Mouse (Mus musculus): ENCODE data around the gene Olfr60. TPM values are rescaled to one million over a fixed set of nuclear protein-coding genes. Genes with fewer than 3 reads are reported as not detected.

Olfr60 gene
- total RNA-seq, 1 experiment, result not detected

DNA sequence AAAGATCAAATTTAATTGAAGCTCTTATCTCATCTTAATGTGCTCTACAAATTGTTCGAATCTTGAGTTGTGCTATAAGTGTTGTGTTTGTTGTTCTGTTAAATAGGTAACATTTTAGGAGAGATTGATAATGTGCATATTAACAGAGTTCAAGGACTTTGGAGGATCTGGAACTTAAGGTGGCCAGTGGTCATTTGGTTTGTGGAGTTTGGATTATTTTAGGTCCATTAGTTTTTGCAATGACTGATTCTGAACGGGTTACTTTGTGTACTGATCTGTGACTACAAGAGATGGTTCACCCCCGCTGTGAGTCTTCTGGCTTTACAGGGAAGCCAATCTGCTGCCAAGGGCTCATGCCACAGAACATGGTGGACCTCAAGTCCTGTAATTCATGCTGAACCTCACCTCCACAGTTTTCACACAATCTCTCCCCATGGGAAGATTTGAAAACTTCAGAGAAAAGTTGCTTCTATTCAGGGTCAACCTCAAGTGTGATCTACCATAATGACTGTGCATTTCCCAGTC, 41.5 kb downstream of the Olfr60 start:
- no peak overlapping the region for H3K27ac ChIP-seq (ENCODE audit: insufficient read depth, low read depth, low read length, poor library complexity, severe bottlenecking)
- DNase-seq (ENCODE audit: low read depth, low spot score), result no peak
- H3K4me1 ChIP-seq (ENCODE audit: control insufficient read depth in 2 of 2, insufficient read depth in 2 of 2, low read length in 2 of 2, poor library complexity in 1 of 2), result no peaks in the 10 kb centered on the region
- H3K4me3 ChIP-seq (ENCODE audit: insufficient read depth in 1 of 2, low read depth in 1 of 2, low read length in 2 of 2, poor library complexity in 1 of 2, severe bottlenecking in 1 of 2), result no peak overlapping the region
- in situ Hi-C loops (cut with MboI; ENCODE audit: low sequenced_read_pairs in 2 of 2, unreplicated experiment in 2 of 2), result no loop called here
- H3K36me3 ChIP-seq (ENCODE audit: control insufficient read depth, insufficient read depth, low read length, poor library complexity, severe bottlenecking), result no peaks in the 10 kb centered on the region
- TF ChIP-seq MAFK (IDR thresholded peaks at IDR 0.05; ENCODE audit: insufficient read depth, low read depth, low read length) (no peak), CHD2 (IDR thresholded peaks at IDR 0.05; ENCODE audit: low read depth, low read length) (no peak), ZNF384 (IDR thresholded peaks at IDR 0.05; ENCODE audit: low read depth, low read length) (no peak)
- H3K9ac ChIP-seq (ENCODE audit: insufficient read depth, low read depth, low read length, poor library complexity, severe bottlenecking), result no peak overlapping the region
- no peaks in the 10 kb centered on the region for H3K9me3 ChIP-seq (ENCODE audit: control insufficient read depth, insufficient read depth, low read depth, low read length)

DNA sequence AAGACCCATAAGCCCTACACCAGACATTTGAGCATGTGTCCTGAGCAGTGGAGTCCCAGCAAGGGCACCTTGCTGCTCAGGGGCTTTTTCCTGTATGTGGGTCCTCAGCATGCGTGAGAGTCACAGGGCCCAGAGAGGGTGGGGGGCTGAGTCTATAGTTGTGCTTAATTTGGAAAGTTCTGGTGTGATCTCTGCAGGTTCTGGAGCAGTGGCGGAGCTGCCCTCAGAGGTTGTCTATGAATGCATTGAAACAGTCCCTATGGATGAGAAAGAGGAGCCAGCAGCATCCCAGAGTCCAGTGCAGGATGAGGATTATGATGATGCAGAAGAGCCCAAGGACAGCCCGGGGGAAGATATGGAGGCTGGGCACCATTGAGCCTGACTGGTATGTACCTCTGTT, 62.1 kb downstream of the Olfr60 start:
- H3K9ac ChIP-seq (ENCODE audit: insufficient read depth, low read depth, low read length, poor library complexity, severe bottlenecking), result no peak overlapping the region
- in situ Hi-C loops (cut with MboI; ENCODE audit: low sequenced_read_pairs in 2 of 2, unreplicated experiment in 2 of 2), result no loop called here
- H3K4me1 ChIP-seq (ENCODE audit: control insufficient read depth in 2 of 2, insufficient read depth in 2 of 2, low read length in 2 of 2, poor library complexity in 1 of 2), result no peaks in the 10 kb centered on the region
- no peak overlapping the region for H3K27ac ChIP-seq (ENCODE audit: insufficient read depth, low read depth, low read length, poor library complexity, severe bottlenecking)
- H3K4me3 ChIP-seq (ENCODE audit: insufficient read depth in 1 of 2, low read depth in 1 of 2, low read length in 2 of 2, poor library complexity in 1 of 2, severe bottlenecking in 1 of 2), result no peak overlapping the region
- no peaks in the 10 kb centered on the region for H3K9me3 ChIP-seq (ENCODE audit: control insufficient read depth, insufficient read depth, low read depth, low read length)
- no peak for TF ChIP-seq HCFC1 (IDR thresholded peaks at IDR 0.05; ENCODE audit: borderline replicate concordance, insufficient read depth, low read length)
- TF ChIP-seq MAFK (IDR thresholded peaks at IDR 0.05; ENCODE audit: insufficient read depth, low read depth, low read length), result no peak
- TF ChIP-seq ZC3H11A (IDR thresholded peaks at IDR 0.05; ENCODE audit: borderline replicate concordance, low read depth, low read length), result no peak
- no peak for TF ChIP-seq ZNF384 (IDR thresholded peaks at IDR 0.05; ENCODE audit: low read depth, low read length)
- TF ChIP-seq CHD2 (IDR thresholded peaks at IDR 0.05; ENCODE audit: low read depth, low read length), result no peak
- no peaks in the 10 kb centered on the region for H3K36me3 ChIP-seq (ENCODE audit: control insufficient read depth, insufficient read depth, low read length, poor library complexity, severe bottlenecking)
- no peak for DNase-seq (ENCODE audit: low read depth, low spot score)

DNA sequence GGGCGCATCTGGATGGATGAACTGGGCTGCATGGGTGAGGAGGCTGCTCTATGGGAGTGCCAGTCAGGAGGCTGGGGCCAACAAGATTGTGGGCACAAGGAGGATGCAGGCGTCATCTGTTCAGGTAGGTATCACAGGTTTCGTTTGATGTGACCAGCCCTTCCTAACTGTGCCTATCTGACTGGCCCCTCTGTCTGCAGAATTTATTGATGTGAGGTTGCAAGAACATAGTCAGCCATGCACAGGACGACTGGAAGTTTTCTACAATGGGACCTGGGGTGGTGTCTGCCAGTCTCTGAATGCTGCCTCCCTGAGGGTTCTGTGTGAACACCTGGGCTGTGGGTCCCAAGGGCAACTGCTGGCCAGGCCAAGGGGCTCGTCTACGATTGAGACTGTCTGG, 64.6 kb downstream of the Olfr60 start:
- H3K4me1 ChIP-seq (ENCODE audit: control insufficient read depth in 2 of 2, insufficient read depth in 2 of 2, low read length in 2 of 2, poor library complexity in 1 of 2), result no peaks in the 10 kb centered on the region
- TF ChIP-seq HCFC1 (IDR thresholded peaks at IDR 0.05; ENCODE audit: borderline replicate concordance, insufficient read depth, low read length), result no peak
- H3K27ac ChIP-seq (ENCODE audit: insufficient read depth, low read depth, low read length, poor library complexity, severe bottlenecking), result no peak overlapping the region
- H3K4me3 ChIP-seq (ENCODE audit: insufficient read depth in 1 of 2, low read depth in 1 of 2, low read length in 2 of 2, poor library complexity in 1 of 2, severe bottlenecking in 1 of 2), result no peak overlapping the region
- in situ Hi-C loops (cut with MboI; ENCODE audit: low sequenced_read_pairs in 2 of 2, unreplicated experiment in 2 of 2), result no loop called here
- no peaks in the 10 kb centered on the region for H3K36me3 ChIP-seq (ENCODE audit: control insufficient read depth, insufficient read depth, low read length, poor library complexity, severe bottlenecking)
- no peak overlapping the region for H3K9ac ChIP-seq (ENCODE audit: insufficient read depth, low read depth, low read length, poor library complexity, severe bottlenecking)
- DNase-seq (ENCODE audit: low read depth, low spot score), result no peak
- H3K9me3 ChIP-seq (ENCODE audit: control insufficient read depth, insufficient read depth, low read depth, low read length), result no peaks in the 10 kb centered on the region

DNA sequence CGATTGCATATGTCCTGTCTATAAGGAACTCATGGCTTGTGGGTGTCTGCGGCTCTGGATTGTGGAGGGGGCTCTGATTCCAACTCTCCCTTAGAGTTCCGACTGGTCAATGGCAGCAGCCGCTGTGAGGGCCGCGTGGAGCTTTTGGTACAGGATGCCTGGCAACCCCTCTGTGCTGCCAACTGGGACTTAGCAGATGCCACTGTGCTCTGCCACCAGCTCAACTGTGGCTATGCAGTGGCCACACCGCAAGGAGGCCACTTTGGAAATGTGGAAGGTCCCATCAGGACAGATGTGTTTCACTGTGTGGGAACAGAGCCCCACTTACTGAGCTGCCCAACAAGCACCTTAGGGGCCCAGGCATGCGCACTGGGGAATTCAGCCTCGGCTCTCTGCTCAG, 65.7 kb downstream of the Olfr60 start:
- H3K27ac ChIP-seq (ENCODE audit: insufficient read depth, low read depth, low read length, poor library complexity, severe bottlenecking), result no peak overlapping the region
- DNase-seq (ENCODE audit: low read depth, low spot score), result no peak
- in situ Hi-C loops (cut with MboI; ENCODE audit: low sequenced_read_pairs in 2 of 2, unreplicated experiment in 2 of 2), result no loop called here
- no peaks in the 10 kb centered on the region for H3K9me3 ChIP-seq (ENCODE audit: control insufficient read depth, insufficient read depth, low read depth, low read length)
- H3K4me3 ChIP-seq (ENCODE audit: insufficient read depth in 1 of 2, low read depth in 1 of 2, low read length in 2 of 2, poor library complexity in 1 of 2, severe bottlenecking in 1 of 2), result no peak overlapping the region
- H3K36me3 ChIP-seq (ENCODE audit: control insufficient read depth, insufficient read depth, low read length, poor library complexity, severe bottlenecking), result no peaks in the 10 kb centered on the region
- no peaks in the 10 kb centered on the region for H3K4me1 ChIP-seq (ENCODE audit: control insufficient read depth in 2 of 2, insufficient read depth in 2 of 2, low read length in 2 of 2, poor library complexity in 1 of 2)
- TF ChIP-seq ZC3H11A (IDR thresholded peaks at IDR 0.05; ENCODE audit: borderline replicate concordance, low read depth, low read length), result no peak
- no peak for TF ChIP-seq CHD2 (IDR thresholded peaks at IDR 0.05; ENCODE audit: low read depth, low read length)
- TF ChIP-seq ZNF384 (IDR thresholded peaks at IDR 0.05; ENCODE audit: low read depth, low read length), result no peak
- no peak for TF ChIP-seq HCFC1 (IDR thresholded peaks at IDR 0.05; ENCODE audit: borderline replicate concordance, insufficient read depth, low read length)
- no peak for TF ChIP-seq MAFK (IDR thresholded peaks at IDR 0.05; ENCODE audit: insufficient read depth, low read depth, low read length)
- no peak overlapping the region for H3K9ac ChIP-seq (ENCODE audit: insufficient read depth, low read depth, low read length, poor library complexity, severe bottlenecking)

Other genes starting within 250 kb of the Olfr60 start
- 9.1 and 15.5 TPM in 2 replicates for gene Paox, start 245.9 kb downstream of the Olfr60 start, total RNA-seq (2012; rRNA removed)
- gene Echs1, start 245.2 kb downstream of the Olfr60 start, total RNA-seq (2012; rRNA removed), result 47.0 and 58.3 TPM in 2 replicates
- 21.0 and 23.0 TPM in 2 replicates for gene Mtg1, start 224.1 kb downstream of the Olfr60 start, total RNA-seq (2012; rRNA removed)
- gene Sprn, start 206.8 kb downstream of the Olfr60 start, total RNA-seq (2012; rRNA removed), result 0.27 and 0.48 TPM in 2 replicates
- not detected in 2 replicates for gene Olfr522, start 196.9 kb downstream of the Olfr60 start, total RNA-seq (2012; rRNA removed)
- not detected in 2 replicates for gene Olfr523, start 188.5 kb downstream of the Olfr60 start, total RNA-seq (2012; rRNA removed)
- not detected in 2 replicates for gene Olfr524, start 155.7 kb downstream of the Olfr60 start, total RNA-seq (2012; rRNA removed)
- gene Cd163l1, start 143.4 kb downstream of the Olfr60 start, total RNA-seq (2012; rRNA removed), result not detected in 2 replicates
- gene 5830411N06Rik, start 114.4 kb downstream of the Olfr60 start, total RNA-seq (2012; rRNA removed), result not detected in 2 replicates
- gene Olfr525, start 40.8 kb downstream of the Olfr60 start, total RNA-seq (2012; rRNA removed), result not detected in 2 replicates
- not detected in 2 replicates for gene Olfr527, start 27.7 kb downstream of the Olfr60 start, total RNA-seq (2012; rRNA removed)
- gene Olfr530, start 14.7 kb upstream of the Olfr60 start, total RNA-seq (2012; rRNA removed), result not detected in 2 replicates
- gene Olfr531, start 41.2 kb upstream of the Olfr60 start, total RNA-seq (2012; rRNA removed), result not detected in 2 replicates
- not detected in 2 replicates for gene Olfr532, start 60.0 kb upstream of the Olfr60 start, total RNA-seq (2012; rRNA removed)
- gene Olfr533, start 101.7 kb upstream of the Olfr60 start, total RNA-seq (2012; rRNA removed), result not detected in 2 replicates
- not detected in 2 replicates for gene Olfr535, start 122.5 kb upstream of the Olfr60 start, total RNA-seq (2012; rRNA removed)
- not detected in 2 replicates for gene Olfr536, start 145.7 kb upstream of the Olfr60 start, total RNA-seq (2012; rRNA removed)
- not detected in 2 replicates for gene Olfr538, start 206.2 kb upstream of the Olfr60 start, total RNA-seq (2012; rRNA removed)
- gene Olfr46, start 239.6 kb upstream of the Olfr60 start, total RNA-seq (2012; rRNA removed), result 0.32 and 0.36 TPM in 2 replicates

Measured in ES-E14 (cell line).